Mouse (Mus musculus) gastrocnemius, adult 8-10 months (tissue): ENCODE results near the gene Iqcf1. TPM values are rescaled to one million over a fixed set of nuclear protein-coding genes. Genes with fewer than 3 reads are reported as not detected.

Experiments
- DNase-seq, 2 experiments: peaks; one replicate each; pipeline ENCODE4 v3.0.0; 2022; ENCODE audit warnings: low spot score in 2 of 2
- total RNA-seq, 4 experiments: library from RNA; stranded (reverse); gene quantifications; 2 replicates each; pipeline ENCODE4 v1.2.4; 2022

Gene Iqcf1
- not detected for total RNA-seq

- DNase-seq = no peak
Measured at GRCm38 (mm10) chr9:106499667-106500066, at the start of gene Iqcf1. Gene Iqcf1 (plus strand): TSS chr9:106499967.

- peak in 1 of 2 experiments; percentile 66 for DNase-seq
Measured at GRCm38 (mm10) chr9:106450661-106451060, 49.1 kb upstream of the Iqcf1 start.

DNA sequence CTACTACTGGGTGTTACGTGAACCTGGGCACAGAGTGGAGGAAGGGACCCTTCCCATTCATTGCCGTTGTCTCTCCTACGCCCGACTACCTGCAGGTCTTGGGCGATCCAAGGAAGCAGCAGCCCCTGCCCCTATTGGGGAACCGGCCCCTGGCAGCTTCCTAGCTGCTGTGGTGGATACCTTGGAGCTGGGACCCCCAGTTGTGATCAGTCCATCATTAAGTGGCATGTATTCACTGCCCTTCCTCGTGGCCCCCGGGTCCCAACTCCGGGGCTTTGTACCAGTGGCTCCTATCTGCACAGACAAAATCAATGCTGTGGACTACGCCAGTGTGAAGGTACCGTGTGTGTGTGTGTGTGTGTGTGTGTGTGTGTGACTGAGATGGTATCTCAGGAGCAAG lies 48.5 kb upstream of the Iqcf1 start:
- DNase-seq = no peak

DNA sequence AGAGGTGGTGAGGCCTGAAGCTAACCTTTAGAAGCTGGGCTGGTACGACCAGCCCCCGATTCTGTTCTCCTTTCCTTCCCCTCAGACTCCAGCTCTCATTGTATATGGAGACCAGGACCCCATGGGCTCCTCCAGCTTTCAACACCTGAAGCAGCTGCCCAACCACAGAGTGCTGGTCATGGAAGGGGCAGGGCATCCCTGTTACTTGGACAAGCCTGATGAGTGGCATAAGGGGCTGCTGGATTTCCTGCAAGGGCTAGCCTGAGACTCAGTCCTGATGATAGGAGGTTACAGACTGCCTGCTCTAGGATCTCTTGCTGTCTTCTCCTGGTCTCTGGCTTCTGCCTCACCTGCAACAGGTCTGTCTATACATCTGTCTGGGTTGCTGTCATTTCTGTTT lies 47.9 kb upstream of the Iqcf1 start:
- DNase-seq = no peak

DNA sequence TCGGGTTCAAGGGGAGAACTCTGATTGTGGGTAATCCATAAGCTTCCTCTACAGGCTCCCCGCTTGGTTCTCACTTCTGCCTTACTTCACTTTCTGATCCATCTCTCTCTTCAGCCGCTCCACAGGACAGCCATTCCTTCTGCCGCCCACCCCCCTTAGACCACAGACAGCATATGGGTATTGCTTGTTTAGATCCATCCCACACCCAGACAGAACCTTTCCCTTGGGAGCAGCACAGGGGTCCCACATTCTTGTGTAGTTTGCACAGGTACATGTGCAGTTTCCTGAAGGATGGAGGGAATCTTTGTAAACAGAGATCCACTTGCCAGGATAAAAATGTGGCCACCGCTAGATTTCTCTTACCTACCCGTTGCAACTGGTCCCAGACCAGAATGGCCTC lies 47.4 kb upstream of the Iqcf1 start:
- DNase-seq = no peak

DNA sequence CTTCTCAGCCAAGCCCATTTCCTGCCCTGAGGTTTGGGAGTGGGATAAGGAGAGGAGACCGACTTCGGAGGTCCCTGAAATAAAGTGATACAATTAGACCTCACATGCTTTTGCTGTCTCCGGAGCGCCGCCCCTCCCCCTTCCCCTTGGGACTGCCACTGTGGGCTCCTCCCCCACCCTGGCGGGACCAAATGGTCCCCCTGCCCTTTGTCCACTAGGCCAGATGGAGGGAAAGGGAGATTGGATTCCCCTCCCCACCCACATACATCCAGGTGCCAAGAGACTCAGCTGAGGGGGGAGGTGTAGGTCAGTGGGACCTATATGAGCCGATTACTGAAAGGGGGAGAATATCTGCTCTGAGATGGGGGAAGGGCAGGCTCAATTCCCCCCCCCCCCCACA lies 46.9 kb upstream of the Iqcf1 start:
- DNase-seq = no peak

- DNase-seq = peak in 1 of 2 experiments; percentile 56
Measured at GRCm38 (mm10) chr9:106453271-106454070, 46.3 kb upstream of the Iqcf1 start, which contains the start of gene Pcbp4. Gene Pcbp4 (plus strand): TSS chr9:106453291.

DNA sequence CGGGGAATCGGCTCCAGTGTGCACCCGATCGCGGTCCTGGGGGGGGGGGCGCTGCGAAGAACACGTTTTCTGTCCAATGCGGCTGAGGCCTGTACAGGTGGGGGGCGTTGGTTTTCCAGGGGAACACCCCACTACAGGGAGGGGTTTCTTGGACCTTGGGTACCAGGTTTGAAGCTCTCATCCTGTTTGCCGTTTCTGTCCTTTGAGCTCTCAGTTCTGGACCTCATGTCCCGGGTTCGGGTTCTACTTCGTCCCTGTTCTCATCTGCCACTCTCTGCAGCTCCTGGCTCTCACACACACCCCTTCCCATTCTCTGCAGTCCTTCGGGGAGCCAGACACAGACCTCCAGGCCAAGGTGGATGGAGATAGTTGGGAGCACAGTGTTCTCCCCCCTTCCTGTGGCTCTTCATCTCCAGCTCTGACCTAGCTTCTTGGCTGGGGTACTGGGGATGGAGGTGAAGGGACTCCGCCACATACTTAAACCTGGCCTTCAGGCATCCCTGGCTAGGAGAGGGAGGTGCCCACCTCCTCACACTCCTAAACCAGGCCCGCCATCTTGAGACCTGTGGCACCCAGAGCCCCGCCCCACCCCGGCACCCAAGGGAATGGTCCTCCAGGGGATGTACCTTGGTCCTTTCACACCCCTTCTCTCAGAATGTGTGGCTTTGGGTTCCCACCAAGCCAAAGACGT lies 45.6 kb upstream of the Iqcf1 start:
- no peak for DNase-seq

- DNase-seq = no peak
Measured at GRCm38 (mm10) chr9:106454888-106455681, 44.7 kb upstream of the Iqcf1 start.

- no peak for DNase-seq
Measured at GRCm38 (mm10) chr9:106456325-106457162, 43.2 kb upstream of the Iqcf1 start.

DNA sequence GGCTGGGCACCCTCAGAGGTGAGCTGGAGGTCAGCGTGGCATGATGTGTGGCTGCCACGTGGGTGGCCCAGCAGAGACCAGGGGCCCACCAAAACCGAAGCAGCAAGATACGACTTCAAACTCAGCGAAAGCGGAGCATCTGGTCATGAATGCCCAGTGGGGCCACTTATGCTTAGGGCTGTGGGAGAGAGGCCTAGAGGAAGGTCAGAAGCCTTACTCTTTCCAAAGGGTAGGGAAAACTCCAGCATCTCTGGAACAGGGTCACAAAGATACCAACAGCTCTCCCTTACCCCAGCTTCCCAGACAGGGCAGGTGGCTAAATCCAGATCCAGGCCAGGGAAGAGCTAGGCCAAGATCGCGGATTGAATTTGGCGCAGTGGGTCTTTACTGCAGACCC lies 42.6 kb upstream of the Iqcf1 start:
- no peak for DNase-seq

DNA sequence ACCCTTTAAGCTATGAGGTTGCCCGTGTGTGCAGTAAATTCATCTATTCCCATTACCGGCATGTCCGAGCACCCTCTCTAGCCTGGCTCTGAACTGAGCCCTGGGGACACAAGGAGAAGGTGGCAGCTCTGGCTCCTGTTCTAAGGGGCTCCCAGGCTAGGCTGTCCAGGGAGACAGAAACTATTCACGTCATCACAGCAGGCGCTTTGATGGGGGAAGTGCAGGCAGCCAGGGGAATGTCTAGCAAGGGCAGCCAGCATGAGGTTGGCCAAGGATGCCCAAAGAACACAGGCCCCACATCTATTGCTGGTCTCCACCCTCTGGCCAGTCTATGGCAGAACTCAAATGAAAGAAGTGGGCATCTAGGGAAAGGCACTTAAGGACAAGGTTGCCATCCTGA lies 41.8 kb upstream of the Iqcf1 start:
- DNase-seq = no peak

- DNase-seq = no peak
Measured at GRCm38 (mm10) chr9:106459946-106460345, 39.8 kb upstream of the Iqcf1 start.

DNA sequence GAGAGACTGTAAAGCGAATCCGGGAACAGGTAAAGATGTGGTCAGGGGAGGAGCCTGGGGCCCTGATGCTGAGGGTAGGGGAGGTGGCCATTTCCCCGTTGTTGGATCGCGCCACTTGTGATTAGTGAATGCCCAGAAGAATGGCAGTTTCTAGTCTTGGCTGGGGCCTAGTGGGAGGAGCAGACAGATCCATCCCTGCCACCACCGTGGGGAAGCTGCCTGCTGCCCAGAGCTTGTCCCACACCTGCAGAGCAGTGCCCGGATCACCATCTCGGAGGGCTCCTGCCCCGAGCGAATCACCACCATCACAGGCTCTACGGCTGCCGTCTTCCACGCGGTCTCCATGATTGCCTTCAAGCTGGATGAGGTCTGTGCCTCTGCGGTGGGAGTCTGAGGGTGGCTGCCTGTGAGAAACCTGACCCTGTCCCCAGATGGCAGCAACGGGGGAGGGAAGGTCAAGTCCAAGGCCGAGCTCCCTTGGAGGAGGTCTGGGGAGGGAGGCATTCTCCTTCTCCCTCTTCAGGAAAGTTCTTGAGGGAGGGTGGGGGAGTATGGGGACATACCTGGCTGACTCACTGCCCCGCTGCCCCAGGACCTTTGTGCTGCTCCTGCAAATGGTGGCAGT lies 39.3 kb upstream of the Iqcf1 start:
- DNase-seq = no peak

DNA sequence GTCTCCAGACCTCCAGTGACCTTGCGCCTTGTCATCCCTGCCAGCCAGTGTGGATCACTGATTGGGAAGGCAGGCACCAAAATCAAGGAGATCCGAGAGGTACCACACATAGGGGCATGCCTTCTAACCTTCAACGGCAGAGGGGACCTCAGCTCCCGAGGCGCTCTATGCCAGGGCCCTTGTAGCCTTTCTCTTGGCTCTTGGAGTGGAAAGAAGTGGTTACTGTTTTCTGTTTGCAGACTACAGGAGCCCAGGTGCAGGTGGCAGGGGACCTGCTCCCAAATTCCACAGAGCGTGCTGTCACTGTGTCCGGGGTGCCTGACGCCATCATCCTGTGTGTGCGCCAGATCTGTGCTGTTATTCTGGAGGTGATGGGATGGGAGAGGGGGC lies 38.7 kb upstream of the Iqcf1 start:
- no peak for DNase-seq

DNA sequence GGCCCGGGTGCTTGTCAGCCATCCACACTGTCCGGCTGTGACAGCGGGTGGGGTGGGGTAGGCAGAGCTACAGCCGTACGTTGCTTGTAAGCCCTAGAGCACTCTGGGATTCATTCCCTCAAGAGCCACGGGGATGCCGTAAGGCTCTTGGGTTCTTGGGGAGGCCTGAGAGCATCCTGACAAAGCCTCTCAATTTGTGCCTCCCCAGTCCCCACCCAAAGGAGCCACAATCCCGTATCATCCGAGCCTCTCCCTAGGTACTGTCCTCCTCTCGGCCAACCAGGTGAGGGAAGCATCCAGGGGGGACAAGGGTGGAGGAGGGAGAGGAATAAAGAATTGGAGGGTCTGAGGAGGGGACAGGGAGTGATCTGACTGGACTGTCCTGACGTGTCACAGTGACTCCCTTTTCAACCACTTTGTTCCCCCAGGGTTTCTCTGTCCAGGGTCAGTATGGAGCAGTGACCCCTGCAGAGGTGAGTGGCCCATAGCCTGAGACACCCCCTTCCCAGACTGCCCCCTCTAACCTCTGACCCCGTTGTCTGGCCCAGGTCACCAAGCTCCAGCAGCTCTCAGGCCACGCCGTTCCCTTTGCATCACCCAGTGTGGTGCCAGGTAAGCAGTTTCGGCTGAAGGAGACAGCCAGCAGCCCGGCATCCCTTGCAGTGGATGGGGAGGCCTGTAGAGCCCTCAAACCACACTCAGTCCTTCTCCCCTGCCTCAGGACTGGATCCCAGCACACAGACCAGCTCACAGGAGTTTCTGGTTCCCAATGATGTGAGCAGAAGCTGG lies 37.9 kb upstream of the Iqcf1 start:
- DNase-seq = no peak

DNA sequence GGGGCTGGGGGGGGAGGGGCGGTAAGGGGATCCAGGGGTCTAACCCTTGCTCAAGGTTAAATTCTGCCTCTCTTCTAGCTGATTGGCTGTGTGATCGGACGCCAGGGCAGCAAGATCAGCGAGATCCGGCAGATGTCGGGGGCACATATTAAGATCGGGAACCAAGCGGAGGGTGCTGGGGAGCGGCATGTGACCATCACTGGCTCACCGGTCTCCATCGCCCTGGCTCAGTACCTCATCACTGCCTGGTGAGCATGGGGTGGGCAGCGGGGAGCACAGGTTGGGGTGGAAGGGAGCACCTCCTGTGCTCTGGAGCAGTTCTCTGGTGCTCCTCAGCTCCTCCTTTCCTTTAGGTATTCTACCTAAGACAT lies 37.4 kb upstream of the Iqcf1 start:
- DNase-seq = no peak

- DNase-seq = no peak
Measured at GRCm38 (mm10) chr9:106463122-106464063, 36.4 kb upstream of the Iqcf1 start.
